Mouse (Mus musculus) G1E-ER4 (cell line): ENCODE data around the gene Ruvbl2. TPM values are rescaled to one million over a fixed set of nuclear protein-coding genes. Genes with fewer than 3 reads are reported as not detected.
"Not testable (repeated sequence)": the region's sequence is repeated elsewhere in the genome, so short reads cannot be mapped to it uniquely, and the experiment has no call there.

ENCODE experiments used
- GATA1 ChIP-seq: IDR thresholded peaks from one replicate; pipeline ENCODE4 v1.8.0; 2012; ENCODE audit warnings: low read length, inconsistent platforms
- polyA plus RNA-seq: library from polyadenylated mRNA; stranded (reverse); fragments of >175 nt; gene quantifications from 2 replicates; pipeline ENCODE4 v1.2.3, GENCODE M21; 2012

Gene Ruvbl2
- polyA plus RNA-seq, 1 experiment, result 1,231 TPM

DNA sequence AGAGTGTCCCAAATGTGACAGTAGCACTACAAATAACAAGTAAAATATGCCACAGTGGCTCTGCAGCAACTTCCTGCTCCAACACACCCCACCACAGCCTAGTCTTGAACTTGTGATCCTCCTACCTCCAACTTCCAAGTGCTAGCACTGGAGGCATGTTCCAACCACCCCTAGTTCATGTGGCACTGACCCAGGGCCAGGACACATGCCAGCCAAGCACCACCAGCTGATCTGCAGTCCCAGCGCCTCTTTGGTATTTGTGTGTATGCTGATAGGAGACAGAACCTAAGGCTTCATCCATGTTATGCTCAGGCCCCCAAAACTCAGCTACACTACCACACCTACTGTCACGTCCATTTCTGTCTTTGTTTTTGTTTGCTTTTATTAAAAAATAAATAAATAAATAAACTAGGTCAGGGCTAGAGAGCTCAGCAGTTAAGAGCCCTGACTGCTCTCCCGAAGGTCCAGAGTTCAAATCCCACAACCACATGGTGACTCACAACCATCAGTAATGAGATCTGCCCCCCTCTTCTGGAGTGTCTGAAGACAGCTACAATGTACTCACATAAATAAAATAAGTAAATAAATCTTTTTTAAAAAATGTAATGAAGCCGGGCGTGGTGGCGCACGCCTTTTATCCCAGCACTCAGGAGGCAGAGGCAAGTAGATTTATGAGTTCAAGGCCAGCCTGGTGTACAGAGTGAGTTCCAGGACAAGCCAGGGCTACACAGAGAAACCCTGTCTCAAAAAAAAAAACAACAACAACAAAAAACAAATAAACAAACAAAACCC, 26.3 kb upstream of the Ruvbl2 start:
- TF ChIP-seq GATA1, result no peak

DNA sequence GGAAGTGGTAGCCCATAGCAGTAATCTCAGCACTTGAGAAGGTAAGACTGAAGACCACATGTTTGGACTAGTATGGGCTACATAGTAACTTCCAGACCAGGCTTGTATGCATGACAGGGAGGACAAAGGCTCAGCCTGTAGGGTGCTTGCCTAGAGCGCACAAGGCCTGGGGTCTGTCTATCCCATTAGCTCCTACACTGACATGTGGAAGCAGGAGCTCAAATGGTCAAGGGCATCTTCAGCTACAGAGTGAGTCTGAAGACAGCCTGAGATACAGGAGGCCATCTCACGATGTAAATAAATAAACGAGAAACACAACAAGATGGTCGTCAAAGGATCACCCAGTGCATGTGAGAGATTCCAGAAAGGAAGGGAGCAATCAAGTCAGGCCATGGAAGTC, 24.4 kb upstream of the Ruvbl2 start:
- TF ChIP-seq GATA1, result no peak

DNA sequence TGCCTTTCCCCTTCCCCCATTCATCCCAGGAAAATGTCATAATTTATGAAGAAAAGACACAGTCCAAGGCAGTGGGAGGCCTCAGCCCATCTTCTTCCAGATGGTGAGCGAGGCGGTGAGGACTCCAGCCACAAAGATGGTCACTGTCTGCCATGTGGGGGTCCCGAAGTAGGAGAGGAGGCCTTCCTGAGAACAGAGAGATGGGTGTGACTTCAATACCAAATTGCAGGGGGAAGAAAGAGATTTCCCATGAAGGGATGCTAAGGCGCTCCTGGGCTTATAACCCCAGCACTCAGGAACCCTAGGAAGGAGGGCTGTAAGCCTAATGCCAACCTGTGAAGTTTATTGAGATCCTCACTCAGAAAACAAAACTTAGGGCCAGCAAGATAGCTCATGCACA, 23.9 kb upstream of the Ruvbl2 start:
- TF ChIP-seq GATA1, result no peak

DNA sequence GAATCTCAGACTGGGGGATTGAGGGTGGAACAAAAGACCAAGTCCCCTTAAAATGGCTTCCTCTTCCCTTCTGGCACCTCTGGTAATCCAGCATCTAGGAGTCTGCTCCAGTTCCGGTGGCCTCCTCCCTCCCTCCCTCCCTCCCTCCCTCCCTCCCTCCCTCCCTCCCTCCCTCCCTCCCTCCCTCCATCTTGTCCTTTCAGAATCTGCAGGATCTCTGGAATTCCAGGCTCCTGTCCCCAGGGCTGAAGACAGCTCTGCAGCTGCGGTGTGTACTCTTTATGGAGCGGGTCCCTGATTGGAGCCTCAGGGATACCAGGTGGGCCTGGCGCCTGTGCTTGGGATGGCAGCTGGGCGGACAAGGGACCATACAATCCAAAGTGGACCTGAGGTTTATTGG, 23.4 kb upstream of the Ruvbl2 start:
- TF ChIP-seq GATA1, result no peak

DNA sequence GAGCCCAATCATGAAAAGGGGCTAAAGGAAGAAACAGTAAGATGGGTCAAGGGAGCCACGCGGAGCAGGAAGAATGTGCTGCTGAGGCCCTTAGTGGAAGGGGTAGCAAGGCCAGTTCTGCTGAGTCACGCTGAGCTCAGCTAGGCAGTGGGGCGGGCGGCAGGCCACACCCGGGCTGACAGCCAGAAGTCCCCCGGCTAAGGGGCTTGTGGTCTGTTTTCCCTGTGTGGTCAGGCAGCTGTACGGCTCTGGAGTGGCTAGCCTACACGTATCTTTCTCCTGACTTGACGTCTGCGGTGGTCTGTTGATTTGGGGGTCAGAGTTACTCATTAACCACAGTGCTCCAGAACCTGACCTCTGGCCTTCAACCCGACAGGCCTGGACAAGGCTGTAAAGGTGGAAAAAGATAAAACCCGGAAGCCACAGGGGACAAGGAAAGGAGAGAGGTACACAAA, 23.0 kb upstream of the Ruvbl2 start:
- no peak for TF ChIP-seq GATA1

DNA sequence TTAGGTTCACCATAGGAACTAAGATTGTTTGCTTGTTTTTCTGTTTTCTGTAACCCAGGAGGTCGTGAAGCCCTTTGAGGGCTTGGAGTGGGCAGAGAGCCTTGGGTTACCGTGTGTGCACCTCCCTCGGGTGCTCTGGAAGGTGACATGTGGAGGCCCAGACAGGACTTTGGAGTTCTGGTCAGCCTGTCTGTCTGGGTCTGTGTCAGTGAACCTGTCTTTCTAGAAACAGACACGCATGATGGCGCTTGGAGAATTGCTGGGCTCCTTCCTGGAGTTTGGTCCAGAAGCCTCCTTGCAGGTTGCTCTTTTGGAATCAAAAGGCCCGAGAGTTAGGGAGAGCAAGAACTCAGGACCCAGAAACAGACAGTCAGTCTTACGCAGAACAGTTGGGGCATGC, 22.5 kb upstream of the Ruvbl2 start:
- TF ChIP-seq GATA1, result no peak

DNA sequence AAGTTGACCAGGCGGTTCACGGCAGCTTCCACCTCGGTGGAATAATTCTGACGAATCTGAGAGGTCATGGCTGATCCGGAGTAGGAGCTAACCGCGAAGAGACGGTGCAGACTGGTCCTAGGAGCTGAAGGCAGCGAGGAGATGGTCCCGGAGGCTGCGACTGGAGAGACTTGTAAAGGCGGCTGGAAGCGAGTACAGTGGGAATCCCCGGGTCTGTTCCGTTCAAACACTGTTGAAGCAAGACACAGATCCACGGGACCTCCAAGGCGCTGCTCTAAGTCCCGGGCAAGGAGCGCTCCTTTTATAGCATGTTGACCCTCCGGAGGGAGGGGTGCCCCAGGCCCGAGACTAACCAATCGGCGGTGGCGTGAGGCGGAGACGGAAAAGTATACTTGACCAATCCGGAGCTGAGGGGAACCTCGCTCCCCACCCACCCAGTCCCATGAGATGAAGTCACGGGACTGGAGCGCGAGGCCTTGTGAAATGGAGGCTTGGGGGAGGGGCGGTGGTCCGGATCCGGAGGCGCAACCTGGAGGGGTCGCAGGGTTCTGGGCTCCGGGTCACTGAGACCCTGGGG, 21.8 kb upstream of the Ruvbl2 start, which contains the start of gene Ftl1:
Gene Ftl1, minus strand, starts transcription at position 321 of the 577 bp plus-strand sequence.
- TF ChIP-seq GATA1, result not testable (repeated sequence)

DNA sequence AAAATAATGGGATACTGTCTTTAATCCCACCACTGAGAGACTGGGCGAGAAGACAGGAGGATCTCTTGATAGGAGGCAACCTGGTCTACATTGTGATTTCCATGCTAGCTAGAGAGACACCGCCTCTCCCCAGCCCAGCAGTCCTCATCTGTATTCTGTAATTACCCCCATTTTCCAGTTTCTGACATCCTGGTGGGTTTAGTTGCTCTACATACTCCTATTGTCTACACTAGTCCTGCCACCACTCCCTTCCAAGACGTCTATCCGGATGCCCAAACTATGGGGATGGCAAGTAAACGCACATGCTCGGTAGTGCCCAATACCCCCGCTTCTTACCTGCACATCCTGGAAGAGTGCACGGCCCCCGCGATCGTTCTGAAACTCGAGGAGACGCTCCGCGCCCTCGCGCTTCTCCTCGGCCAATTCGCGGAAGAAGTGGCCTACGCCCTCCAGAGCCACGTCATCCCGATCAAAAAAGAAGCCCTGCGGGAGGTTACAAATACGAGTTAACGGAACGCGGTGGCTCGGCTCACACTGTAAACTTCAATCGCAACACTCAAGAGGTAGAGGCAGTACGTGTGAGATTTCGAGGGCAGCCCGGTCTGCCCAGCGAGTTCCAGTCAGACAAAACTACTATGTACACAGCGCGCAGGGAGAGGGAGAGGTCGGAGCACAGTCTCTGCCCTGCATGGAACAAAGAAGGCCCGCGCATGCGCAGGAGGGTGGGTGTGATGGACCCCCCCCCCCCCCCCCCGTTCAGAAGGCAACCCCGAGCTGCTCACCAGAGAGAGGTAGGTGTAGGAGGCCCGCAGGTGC, 21.1 kb upstream of the Ruvbl2 start:
- no peak for TF ChIP-seq GATA1

DNA sequence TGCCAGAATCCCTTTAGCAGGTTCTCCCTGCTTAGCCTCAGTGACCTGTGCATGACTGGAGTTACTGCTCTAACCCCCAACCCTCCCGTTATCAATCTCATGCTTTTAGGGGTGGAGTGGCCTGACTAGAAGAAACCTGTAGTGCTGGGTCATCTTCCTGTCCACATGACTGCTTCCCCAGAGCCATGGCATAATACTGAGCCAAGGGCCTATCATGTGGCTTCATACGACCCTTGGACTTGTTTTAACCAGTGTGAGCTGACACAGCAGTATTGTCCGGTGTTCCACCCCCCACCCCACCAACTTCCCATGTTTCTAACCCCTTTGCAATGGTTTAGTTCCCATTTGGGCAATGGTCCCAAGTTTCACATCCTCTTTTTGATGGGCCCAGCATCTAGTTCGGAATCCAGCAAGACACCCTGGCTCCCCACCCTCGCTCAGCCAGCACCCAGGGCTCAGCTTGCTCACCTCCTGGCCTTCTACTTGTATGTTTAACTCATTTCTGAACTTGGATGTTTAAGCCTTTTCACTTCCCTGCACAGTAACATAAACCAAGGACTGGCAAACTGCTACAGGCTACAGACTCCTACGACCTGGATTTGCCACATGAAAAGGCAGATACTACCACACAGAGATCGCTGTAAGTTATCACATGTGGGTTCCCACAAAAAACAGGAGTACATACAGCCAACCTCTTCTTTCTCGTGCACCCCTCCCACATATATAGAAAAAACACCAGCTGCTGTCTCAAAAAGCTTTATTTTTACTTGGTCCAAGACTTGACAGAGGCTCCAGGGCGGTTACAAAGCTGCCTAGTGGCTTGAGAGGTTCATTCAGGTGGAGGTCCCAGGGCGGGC, 19.5 kb upstream of the Ruvbl2 start:
- no peak for TF ChIP-seq GATA1

DNA sequence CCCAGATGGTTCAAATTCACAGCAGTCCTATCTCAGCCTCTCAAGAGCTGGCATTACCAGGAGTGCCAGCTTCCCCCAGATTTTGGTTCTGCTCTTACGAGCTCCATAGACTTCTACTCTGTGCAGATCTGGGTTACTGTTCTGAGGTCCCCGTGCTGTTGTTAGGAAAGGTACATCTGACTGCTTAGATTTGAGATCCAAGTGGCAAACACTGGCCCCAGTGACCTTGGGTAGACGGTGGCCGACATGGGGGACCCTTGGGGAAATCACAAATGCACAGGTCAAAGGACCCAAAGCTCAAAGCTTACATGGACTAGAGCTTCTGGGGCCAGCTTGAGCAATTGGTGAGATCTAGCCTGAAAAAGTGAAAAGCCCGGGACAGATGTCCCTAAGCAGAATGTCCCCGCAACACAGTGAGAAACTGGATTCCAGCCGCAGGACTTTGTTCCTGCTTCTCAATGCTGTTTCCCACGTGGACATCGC, 18.9 kb upstream of the Ruvbl2 start:
- no peak for TF ChIP-seq GATA1

DNA sequence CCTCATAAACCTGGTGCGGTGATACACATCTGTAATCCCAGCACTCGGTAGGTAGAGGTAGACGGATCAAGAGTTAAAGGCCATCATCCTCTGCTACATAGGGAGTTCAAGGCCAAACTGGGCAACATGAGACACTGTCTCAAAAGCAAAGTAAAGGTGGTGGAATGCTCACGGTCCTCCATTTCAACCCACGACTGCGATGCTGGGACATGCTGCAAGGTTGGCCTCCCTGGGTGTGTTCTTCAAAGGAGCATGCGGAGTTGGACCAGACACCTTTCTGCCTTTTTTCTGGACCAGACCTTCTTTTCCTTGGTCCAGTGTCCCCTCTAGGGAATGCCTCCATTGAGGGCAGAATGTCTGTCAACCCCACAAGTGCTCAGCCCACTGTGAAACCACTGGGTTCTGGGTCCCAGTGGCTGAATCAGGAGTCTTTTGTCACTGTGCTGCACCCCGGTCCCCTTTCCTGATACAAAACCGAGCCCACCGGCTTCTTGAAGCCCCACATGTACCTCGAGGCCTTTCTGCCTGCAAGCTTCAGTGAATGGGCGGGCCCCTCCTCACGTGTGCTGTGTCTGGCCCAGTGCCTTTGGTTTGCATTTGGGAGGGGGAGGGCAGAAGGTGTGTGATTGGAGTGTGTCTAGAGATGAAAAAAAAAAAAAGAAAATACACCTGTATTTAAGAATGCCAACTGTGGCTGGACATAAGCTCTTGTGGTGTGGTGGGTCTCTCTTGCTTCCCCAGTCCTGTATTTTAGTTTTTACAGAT, 18.2 kb upstream of the Ruvbl2 start:
- TF ChIP-seq GATA1, result no peak

DNA sequence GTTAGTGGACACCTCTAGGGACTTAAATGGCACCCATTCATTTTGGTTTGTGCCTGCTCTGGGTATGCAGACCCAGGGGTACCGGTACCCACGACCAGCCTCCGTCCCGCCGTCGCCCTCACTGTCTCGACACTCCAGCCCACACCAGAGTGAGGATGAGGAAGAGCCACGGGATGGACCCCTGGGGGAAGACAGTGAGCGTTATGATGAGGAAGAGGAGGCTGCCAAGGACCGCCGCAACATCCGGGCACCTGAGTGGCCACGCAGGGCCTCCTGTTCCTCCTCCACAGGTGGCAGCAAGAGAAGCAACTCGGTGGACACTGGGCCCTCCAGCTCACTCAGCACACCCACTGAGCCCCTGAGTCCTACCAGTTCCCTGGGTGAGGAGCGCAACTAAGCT, 17.1 kb upstream of the Ruvbl2 start:
- no peak for TF ChIP-seq GATA1

DNA sequence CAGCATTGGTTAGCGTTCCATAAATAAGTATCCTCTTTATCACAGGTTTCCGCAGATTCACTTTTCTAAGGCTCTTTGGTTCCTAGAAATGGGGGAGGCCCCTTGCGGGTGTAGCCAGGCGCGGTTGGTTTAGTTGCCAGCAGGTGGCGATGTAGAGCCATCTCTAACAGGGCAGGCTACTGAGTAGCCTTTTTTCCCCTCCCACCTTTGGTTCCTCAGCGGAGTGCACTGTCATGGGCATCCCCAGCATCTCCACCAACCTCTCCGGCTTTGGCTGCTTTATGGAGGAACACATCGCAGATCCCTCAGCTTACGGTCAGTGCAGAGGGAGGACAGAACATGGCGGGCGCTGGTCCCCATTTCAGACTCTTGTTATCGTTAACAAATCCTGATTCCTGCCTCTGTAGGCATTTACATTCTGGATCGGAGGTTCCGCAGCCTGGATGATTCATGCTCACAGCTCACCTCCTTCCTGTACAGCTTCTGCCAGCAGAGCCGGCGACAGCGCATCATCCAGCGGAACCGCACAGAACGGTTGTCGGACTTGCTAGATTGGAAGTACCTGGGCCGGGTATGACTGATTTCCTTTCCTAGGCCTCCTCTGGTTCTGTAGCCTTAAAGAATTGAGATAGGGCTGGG, 13.6 kb upstream of the Ruvbl2 start:
- TF ChIP-seq GATA1, result no peak

DNA sequence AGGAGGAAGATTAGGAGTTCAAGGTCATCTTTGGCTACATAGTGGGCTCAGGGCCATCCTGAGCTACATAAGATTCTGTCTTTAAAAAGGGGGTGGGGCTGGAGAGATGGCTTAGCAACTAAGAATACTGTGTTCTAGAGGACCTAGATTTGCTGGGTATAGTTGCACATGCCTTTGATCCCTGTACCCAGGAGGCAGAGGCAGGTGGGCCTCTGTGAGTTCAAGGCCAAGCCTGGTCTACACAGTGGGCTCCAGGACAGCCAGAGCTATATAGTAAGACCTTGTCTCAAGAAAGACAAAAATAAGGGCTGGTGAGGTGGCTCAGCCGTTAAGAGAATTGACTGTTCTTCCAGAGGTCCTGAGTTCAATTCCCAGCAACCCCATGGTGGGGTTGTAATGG, 12.1 kb upstream of the Ruvbl2 start:
- TF ChIP-seq GATA1, result no peak
